Mouse (Mus musculus) heart, postnatal 0 days (tissue): ENCODE data around the gene Clp1. TPM values are rescaled to one million over a fixed set of nuclear protein-coding genes. Genes with fewer than 3 reads are reported as not detected.
A peak's percentile ranks its signal among the peaks of the same experiment; 100 is the strongest.

Experiments
- ATAC-seq: fragments of 200-750 bp; cut with Nextera tagmentation; 2 replicates; pipeline ENCODE4 v1.8.0; 2017; ENCODE audit warnings: low read depth, moderate number of reproducible peaks, moderate library complexity; ENCODE audit not compliant: insufficient read depth
- DNase-seq: peaks from one replicate; pipeline ENCODE4 v3.0.0-alpha.2; 2016; ENCODE audit warnings: low spot score
- H3K27ac ChIP-seq: fragments of 300-500 bp; sonication (generic); 2 replicates; pipeline ENCODE4 v1.5.1; 2014; ENCODE audit warnings: low read depth, mild to moderate bottlenecking
- H3K27me3 ChIP-seq: fragments of 300-500 bp; sonication (generic); 2 replicates; pipeline ENCODE4 v1.6.1; 2014; ENCODE audit warnings: low read length, mixed read lengths; ENCODE audit not compliant: control insufficient read depth, insufficient read depth
- H3K36me3 ChIP-seq: fragments of 300-500 bp; sonication (generic); replicated peaks from 2 replicates; pipeline ENCODE4 v1.6.1; 2014; ENCODE audit warnings: low read length, mixed read lengths; ENCODE audit not compliant: control insufficient read depth, insufficient read depth
- H3K4me1 ChIP-seq: fragments of 300-500 bp; sonication (generic); 2 replicates; pipeline ENCODE4 v1.6.1; 2014; ENCODE audit warnings: antibody characterized with exemption; ENCODE audit not compliant: control insufficient read depth, insufficient read depth
- H3K4me2 ChIP-seq: fragments of 300-500 bp; sonication (generic); 2 replicates; pipeline ENCODE4 v1.6.1; 2014; ENCODE audit warnings: low read depth, mild to moderate bottlenecking, low read length, moderate library complexity
- H3K4me3 ChIP-seq: fragments of 300-500 bp; sonication (generic); 2 replicates; pipeline ENCODE4 v1.5.1; 2014; ENCODE audit warnings: low read depth, low read length
- H3K9ac ChIP-seq: fragments of 300-500 bp; sonication (generic); replicated peaks from 2 replicates; pipeline ENCODE4 v1.6.1; 2014; ENCODE audit warnings: low read depth, low read length, mixed read lengths
- H3K9me3 ChIP-seq: fragments of 300-500 bp; sonication (generic); replicated peaks from 2 replicates; pipeline ENCODE4 v1.6.1; 2016; ENCODE audit warnings: low read length; ENCODE audit not compliant: control insufficient read depth
- CTCF ChIP-seq: IDR thresholded peaks from 2 replicates; pipeline ENCODE4 v1.5.1; 2016; ENCODE audit warnings: antibody characterized with exemption, control low read depth, low read depth
- EP300 ChIP-seq: IDR thresholded peaks from 2 replicates; pipeline ENCODE4 v1.6.1; 2016; ENCODE audit warnings: antibody characterized with exemption, low read depth
- WGBS: fragments of 180-500 bp; shearing (Covaris S2); extraction: QIAGEN DNeasy Blood & Tissue Kit; methylation state at CpG from one replicate; pipeline ENCODE4 v1.1.7; 2014; 5-methylcytosine and 5-hydroxymethylcytosine counted together
- polyA plus RNA-seq: library from polyadenylated mRNA; unstranded; fragments of >200 nt; fragmentation: Nextera tagmentation; extraction: Ambion mirVana; gene quantifications from 2 replicates; pipeline ENCODE4 v1.2.1, GENCODE M21; 2015
- total RNA-seq: library from RNA; depleted of rRNA; stranded (reverse); fragments of >200 nt; gene quantifications from 2 replicates; pipeline ENCODE4 v1.2.3, GENCODE M21; 2014; ENCODE audit warnings: low replicate concordance

The Clp1 gene
- total and polyA plus RNA-seq, 2 experiments from 2014 or later, result 5.2 to 10.5 TPM

DNA sequence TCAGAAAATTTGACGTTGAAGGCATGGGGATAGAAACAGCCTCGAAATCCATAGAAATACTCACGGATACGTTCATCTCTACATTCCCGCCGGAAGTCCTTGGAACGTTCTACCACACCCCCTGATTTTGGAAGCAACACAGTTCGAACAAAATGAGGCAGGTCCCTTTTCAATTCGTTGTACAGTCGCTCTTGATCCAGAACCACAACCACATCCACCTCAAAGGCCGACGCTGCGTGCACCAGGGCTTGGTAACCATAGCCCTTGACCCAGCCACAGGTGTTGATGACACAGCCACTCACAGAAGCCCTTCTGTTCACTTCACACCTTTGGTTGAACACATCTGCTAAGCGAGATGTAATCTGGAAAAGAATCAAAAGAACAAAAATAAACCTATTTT, 3.3 kb downstream of the Clp1 start:
- Histone ChIP-seq H3K9me3 (no peaks in the 10 kb centered on the region), H3K9ac (no peak overlapping the region), H3K4me2 (no peak overlapping the region), H3K4me1 (peaks cover 10% of the 10 kb centered on the region), H3K27me3 (no peaks in the 10 kb centered on the region), H3K27ac (no peak overlapping the region), H3K4me3 (no peak overlapping the region), H3K36me3 (peaks cover 23% of the 10 kb centered on the region)
- WGBS, result 90% methylated on average over 14 of the region's 14 CpGs
- ATAC-seq (no peak), DNase-seq (no peak)
- no peak for TF ChIP-seq CTCF

DNA sequence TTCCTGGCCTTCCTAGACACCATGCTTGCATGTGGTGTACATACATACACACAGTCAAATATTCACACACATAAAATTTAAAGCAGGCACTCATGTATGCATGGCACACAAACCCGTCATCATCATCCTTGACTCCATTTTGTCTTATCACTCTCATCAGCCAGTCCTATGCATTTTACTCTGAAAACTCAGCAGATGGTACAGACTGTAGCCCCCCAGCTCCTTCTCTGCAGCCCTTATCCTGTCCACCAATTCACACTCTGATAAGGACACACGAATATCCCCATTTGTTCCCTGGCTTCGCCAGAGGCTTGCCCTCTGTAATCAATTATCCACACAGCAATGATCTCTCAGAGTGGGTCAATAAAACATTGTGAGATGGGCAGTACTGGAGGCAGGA, 6.0 kb downstream of the Clp1 start:
- Histone ChIP-seq H3K4me2 (no peak overlapping the region), H3K9ac (no peak overlapping the region), H3K4me3 (no peak overlapping the region), H3K9me3 (no peaks in the 10 kb centered on the region), H3K27me3 (no peaks in the 10 kb centered on the region), H3K36me3 (peaks cover 23% of the 10 kb centered on the region), H3K4me1 (peaks cover 14% of the 10 kb centered on the region), H3K27ac (no peak overlapping the region)
- TF ChIP-seq CTCF (no peak), EP300 (no peak)
- ATAC-seq (no peak), DNase-seq (no peak)
- 68% methylated on average over 3 of the region's 3 CpGs for WGBS

DNA sequence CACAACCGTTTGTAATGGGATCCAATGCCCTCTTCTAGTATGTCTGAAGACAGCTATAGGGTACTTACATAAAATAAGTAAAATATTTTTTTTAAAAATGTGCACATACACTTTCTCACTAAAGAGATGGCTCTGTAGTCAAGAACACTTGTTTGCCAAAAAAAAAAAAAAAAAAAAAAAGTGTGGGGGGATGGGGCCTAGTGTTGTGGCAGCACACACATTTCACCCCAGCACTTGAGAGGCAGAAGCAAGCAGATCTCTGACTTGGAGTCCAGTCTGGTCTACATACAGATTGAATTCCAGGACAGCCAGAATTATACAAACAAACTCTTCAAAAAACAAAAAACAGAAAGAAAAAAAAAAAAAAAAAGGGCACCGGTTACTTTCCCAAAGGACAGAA, 6.4 kb downstream of the Clp1 start:
- Histone ChIP-seq H3K4me3 (no peak overlapping the region), H3K4me2 (no peak overlapping the region), H3K27me3 (no peaks in the 10 kb centered on the region), H3K4me1 (peaks cover 9% of the 10 kb centered on the region), H3K36me3 (peaks cover 23% of the 10 kb centered on the region), H3K27ac (no peak overlapping the region), H3K9ac (no peak overlapping the region), H3K9me3 (no peaks in the 10 kb centered on the region)
- DNase-seq (no peak), ATAC-seq (no peak)
- 87% methylated on average over 2 of the region's 2 CpGs for WGBS
- TF ChIP-seq CTCF, result no peak

DNA sequence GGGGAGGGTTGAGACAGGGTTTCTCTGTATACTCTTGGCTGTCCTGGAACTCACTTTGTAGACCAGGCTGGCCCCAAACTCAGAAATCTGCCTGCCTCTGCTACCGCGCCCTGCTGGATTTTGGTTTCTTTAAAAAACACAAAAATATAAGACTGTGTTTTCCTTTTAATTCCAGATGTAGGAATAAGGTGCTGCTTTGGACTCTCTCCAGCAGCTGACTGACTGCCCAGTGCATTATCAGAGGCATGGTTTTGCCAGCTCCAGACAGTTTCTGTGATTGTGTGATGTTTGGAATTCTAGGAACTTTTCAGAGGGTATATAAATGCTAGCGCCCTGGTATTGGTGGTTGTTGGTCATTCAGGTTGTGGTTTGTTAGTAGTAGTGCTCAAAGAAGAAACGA, 9.8 kb downstream of the Clp1 start:
- peaks cover 16% of the 10 kb centered on the region for H3K4me1 ChIP-seq
- DNase-seq, result no peak
- no peak for ATAC-seq
- no peak overlapping the region for H3K4me3 ChIP-seq
- no peak overlapping the region for H3K4me2 ChIP-seq
- no peaks in the 10 kb centered on the region for H3K9me3 ChIP-seq
- H3K27ac ChIP-seq, result peak overlapping the region; percentile 30; the same call in 1 of the 2 replicates
- TF ChIP-seq CTCF (no peak), EP300 (no peak)
- no peaks in the 10 kb centered on the region for H3K36me3 ChIP-seq
- 83% methylated on average over 4 of the region's 4 CpGs for WGBS
- H3K9ac ChIP-seq, result no peak overlapping the region
- H3K27me3 ChIP-seq, result no peaks in the 10 kb centered on the region

DNA sequence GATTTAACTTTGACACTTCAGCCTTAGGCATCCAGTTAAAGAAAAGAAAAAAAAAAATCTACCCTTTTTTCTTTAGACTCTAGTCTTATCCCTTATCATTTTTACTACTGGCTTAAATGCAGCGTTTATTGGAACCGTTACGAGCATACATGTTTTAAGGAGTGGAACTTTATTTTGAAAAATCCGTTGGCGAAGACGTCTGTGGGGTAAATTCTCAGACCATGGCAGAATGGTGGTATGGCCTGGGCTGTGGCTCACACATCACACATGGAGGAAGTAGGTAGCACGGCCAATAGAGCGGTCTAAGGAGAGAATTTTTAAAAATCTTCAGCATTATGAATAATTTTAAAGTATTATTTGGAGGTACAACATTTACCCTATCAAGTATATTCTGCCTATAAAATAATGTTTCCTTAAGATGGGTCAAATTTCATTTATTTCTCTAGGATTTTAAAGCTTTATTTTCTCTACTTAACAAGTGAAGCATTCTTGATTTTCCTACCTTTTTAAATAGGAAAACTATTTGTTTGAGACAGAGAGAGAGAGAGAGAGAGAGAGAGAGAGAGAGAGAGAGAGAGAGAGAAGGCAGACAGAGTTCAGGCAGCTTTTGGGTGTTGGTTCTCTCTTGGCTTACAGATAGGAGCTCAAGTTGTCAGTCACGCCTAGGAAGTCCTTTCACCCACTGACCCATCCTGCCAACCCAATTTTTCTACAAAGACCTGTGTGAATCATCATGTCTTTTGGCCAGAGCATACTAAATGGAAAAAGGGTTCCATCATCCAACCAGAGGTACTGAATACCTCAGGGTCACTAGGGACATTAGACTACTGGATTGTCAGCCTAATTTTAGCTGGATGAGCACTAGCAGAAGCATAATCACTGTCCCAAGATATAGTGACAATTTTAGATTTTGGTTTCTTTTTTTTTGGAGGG, 10.5 kb downstream of the Clp1 start:
- Histone ChIP-seq H3K9ac (peak overlapping the region; percentile 69), H3K27me3 (no peaks in the 10 kb centered on the region), H3K4me1 (peaks cover 16% of the 10 kb centered on the region), H3K9me3 (no peaks in the 10 kb centered on the region), H3K27ac (peak overlapping the region; percentile 97), H3K36me3 (no peaks in the 10 kb centered on the region), H3K4me2 (peak overlapping the region; percentile 85), H3K4me3 (peak overlapping the region; percentile 94)
- TF ChIP-seq CTCF (no peak), EP300 (no peak)
- DNase-seq (peak; percentile 22), ATAC-seq (no peak)
- 19% methylated on average over 9 of the region's 9 CpGs for WGBS
